Mouse (Mus musculus) MN1 (cell line): Measurements from ENCODE around the gene Spout1.

Source experiments
- DNase-seq: peaks from one replicate; pipeline ENCODE4 v3.0.0-alpha.2; 2016; ENCODE audit warnings: low spot score

Gene Spout1

GRCm38 (mm10) chr2:30130156-30130555, 48.1 kb downstream of the Spout1 start:
- DNase-seq, result no peak

GRCm38 (mm10) chr2:30128789-30129188, 49.5 kb downstream of the Spout1 start:
- peak; percentile 54 for DNase-seq

GRCm38 (mm10) chr2:30124472-30125274, 53.6 kb downstream of the Spout1 start, which contains the start of gene Zer1:
Gene Zer1 (minus strand): TSS chr2:30124585.
- DNase-seq, result peak; percentile 91

- DNase-seq, result no peak
Observed at GRCm38 (mm10) chr2:30123729-30124471, 54.4 kb downstream of the Spout1 start.
